Mouse (Mus musculus) left cerebral cortex, postnatal 25 days (tissue): Measurements from ENCODE around the gene Gm13277. TPM values are rescaled to one million over a fixed set of nuclear protein-coding genes. Genes with fewer than 3 reads are reported as not detected.
"Not testable (repeated sequence)": the region's sequence is repeated elsewhere in the genome, so short reads cannot be mapped to it uniquely, and the experiment has no call there.

Experiments used
- DNase-seq, 2 experiments: peaks; one replicate each; pipeline ENCODE4 v3.0.0; 2022; ENCODE audit warnings: low spot score in 2 of 2, mixed read lengths in 1 of 2
- intact Hi-C: fragments of 180-260 bp; cut with DNase I; formaldehyde crosslinking; loops from one replicate; pipeline ENCODE4 v1.15.1; 2025
- total RNA-seq, 2 experiments: library from RNA; stranded (reverse); gene quantifications; 2 replicates each; pipeline ENCODE4 v1.2.3; 2021

Gene Gm13277
- not detected for total RNA-seq

- intact Hi-C loops: not testable (repeated sequence)
- peak; percentile 56 to 76 for DNase-seq
These were observed at the start of gene Gm13277 for GRCm38 (mm10) chr4:88788402-88788801. Gene Gm13277 (plus strand): TSS chr4:88788632.

- intact Hi-C loops: no loop called here
- DNase-seq: no peak
These were observed 49.4 kb upstream of the Gm13277 start for GRCm38 (mm10) chr4:88739036-88739435.

GRCm38 (mm10) chr4:88741426-88741825 is 47.0 kb upstream of the Gm13277 start:
- DNase-seq: no peak
- intact Hi-C loops: no loop called here

- intact Hi-C loops: no loop called here
- DNase-seq: no peak
These were observed 45.6 kb upstream of the Gm13277 start for GRCm38 (mm10) chr4:88742771-88743371.

GRCm38 (mm10) chr4:88744207-88744606 is 44.2 kb upstream of the Gm13277 start:
- intact Hi-C loops: no loop called here
- DNase-seq: no peak

- DNase-seq: no peak
- intact Hi-C loops: loop anchor here (5.0 kb wide), 1 partner anchor 62 kb away; no protein-coding TSS in a partner anchor
These were observed 38.5 kb upstream of the Gm13277 start for GRCm38 (mm10) chr4:88749926-88750325.

GRCm38 (mm10) chr4:88754818-88755340 is 33.6 kb upstream of the Gm13277 start, which contains the start of gene Gm13271:
Gene Gm13271 (plus strand): TSS chr4:88754868.
- DNase-seq: peak; percentile 63 to 67
- intact Hi-C loops: not testable (repeated sequence)

- intact Hi-C loops, DNase-seq: not testable (repeated sequence)
These were observed 31.6 kb upstream of the Gm13277 start for GRCm38 (mm10) chr4:88756581-88757513.

GRCm38 (mm10) chr4:88757628-88758031 is 30.8 kb upstream of the Gm13277 start:
- intact Hi-C loops: not testable (repeated sequence)
- peak; percentile 88 to 92 for DNase-seq

- DNase-seq, intact Hi-C loops: not testable (repeated sequence)
These were observed 29.7 kb upstream of the Gm13277 start for GRCm38 (mm10) chr4:88758751-88759150.

- intact Hi-C loops: not testable (repeated sequence)
- DNase-seq: peak in 1 of 2 experiments; percentile 32
These were observed 28.7 kb upstream of the Gm13277 start, which contains the start of gene Gm13283 for GRCm38 (mm10) chr4:88759610-88760268. Gene Gm13283 (plus strand): TSS chr4:88760119.

- intact Hi-C loops: not testable (repeated sequence)
These were observed 28.0 kb upstream of the Gm13277 start for GRCm38 (mm10) chr4:88760431-88760830.

GRCm38 (mm10) chr4:88761776-88762175 is 26.7 kb upstream of the Gm13277 start:
- intact Hi-C loops: not testable (repeated sequence)
- DNase-seq: peak; percentile 63 to 67

More at GRCm38 (mm10) chr4:88760431-88760830, 28.0 kb upstream of the Gm13277 start:
- peak; percentile 37 to 46 for DNase-seq

- peak in 1 of 2 experiments; percentile 14 for DNase-seq
- intact Hi-C loops: not testable (repeated sequence)
These were observed 26.1 kb upstream of the Gm13277 start for GRCm38 (mm10) chr4:88762341-88762740.

- peak; percentile 19 to 30 for DNase-seq
- intact Hi-C loops: not testable (repeated sequence)
These were observed 24.9 kb upstream of the Gm13277 start for GRCm38 (mm10) chr4:88763384-88764018.

GRCm38 (mm10) chr4:88773534-88773933 is 14.9 kb upstream of the Gm13277 start, which contains the start of gene Gm13290:
Gene Gm13290 (plus strand): TSS chr4:88773834.
- DNase-seq, intact Hi-C loops: not testable (repeated sequence)

GRCm38 (mm10) chr4:88776622-88777021 is 11.8 kb upstream of the Gm13277 start, which contains the start of gene Gm13289:
Gene Gm13289 (plus strand): TSS chr4:88776922.
- intact Hi-C loops, DNase-seq: not testable (repeated sequence)

- intact Hi-C loops, DNase-seq: not testable (repeated sequence)
These were observed 8.9 kb upstream of the Gm13277 start, which contains the start of gene Gm13272 for GRCm38 (mm10) chr4:88779550-88779949. Gene Gm13272 (plus strand): TSS chr4:88779850.

- DNase-seq, intact Hi-C loops: not testable (repeated sequence)
These were observed 8.1 kb upstream of the Gm13277 start for GRCm38 (mm10) chr4:88780320-88780719.
